Comparison of ENCODE assay signal across 8 mouse cellular contexts in the genomic region with DNA sequence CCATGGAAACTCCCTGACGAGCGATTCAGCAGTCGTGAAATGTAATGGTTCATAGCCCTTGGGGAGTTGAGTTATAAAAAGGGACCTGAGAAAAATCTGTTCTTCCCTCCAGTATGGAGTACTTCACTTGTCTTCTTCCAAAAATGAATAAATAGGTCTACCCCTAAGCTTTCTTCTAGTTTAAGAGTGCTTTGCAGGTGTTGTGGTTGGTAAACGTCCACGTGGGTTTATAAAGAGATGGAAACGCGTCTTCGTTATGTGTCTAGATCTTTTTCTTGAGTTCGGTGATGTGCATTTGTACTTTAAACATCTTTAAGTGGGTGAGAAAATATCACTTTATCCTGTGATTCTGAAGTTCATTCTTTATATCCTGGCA. TPM values are rescaled to one million over a fixed set of nuclear protein-coding genes. Genes with fewer than 3 reads are reported as not detected.
DNase-seq lines count a peak whose midpoint lies in the region; ATAC-seq and TF ChIP-seq lines count a peak whose summit lies in the region.

No protein-coding gene starts in this region.

- 4% methylated on average over 9 of the region's 9 CpGs for WGBS in liver, embryonic 11.5 days
- under 1% methylated on average over 9 of the region's 9 CpGs for WGBS in stomach, postnatal 0 days

- intact Hi-C loops in gastrocnemius, adult 2 months (cut with DNase I), result loop anchor here (5.0 kb wide), 2 partner anchors 111 to 206 kb away; partner anchors contain the start of genes Gtpbp4 and Larp4b
- intact Hi-C loops in gastrocnemius, postnatal 14 days (cut with DNase I; ENCODE audit: low total_unique reads), result loop anchor here (10.0 kb wide), 1 partner anchor 109 kb away; the partner anchor contains the start of gene Gtpbp4

- H3K27ac ChIP-seq in gastrocnemius, adult 2 months, result peak overlapping the region; percentile 98
- H3K27ac ChIP-seq in testis, adult 2 months (ENCODE audit: control insufficient read depth, insufficient read depth, low read depth, low read length), result peak overlapping the region; percentile 84
- peak overlapping the region; percentile 55; the same call in 1 of the 2 replicates for H3K27ac ChIP-seq in liver, embryonic 11.5 days (ENCODE audit: low read depth, low read length)
- peak overlapping the region; percentile 90 for H3K27ac ChIP-seq in stomach, postnatal 0 days (replicated peaks)

- no peak for TF ChIP-seq CTCF in gastrocnemius, adult 2 months (IDR thresholded peaks at IDR 0.05)
- TF ChIP-seq CTCF in testis, adult 2 months (IDR thresholded peaks at IDR 0.05; ENCODE audit: control insufficient read depth, insufficient read depth, insufficient replicate concordance, low read depth, low read length), result no peak
- TF ChIP-seq CTCF in stomach, postnatal 0 days (IDR thresholded peaks at IDR 0.05; ENCODE audit: low read depth), result no peak

- H3K9ac ChIP-seq in liver, embryonic 11.5 days (ENCODE audit: low read depth, low read length), result peak overlapping the region; percentile 81
- H3K9ac ChIP-seq in stomach, postnatal 0 days (ENCODE audit: low read length), result peak overlapping the region; percentile 75

- no peak for TF ChIP-seq POLR2A in testis, adult 2 months (IDR thresholded peaks at IDR 0.05; ENCODE audit: control insufficient read depth, low read depth, low read length)

- H3K9me3 ChIP-seq in liver, embryonic 11.5 days (ENCODE audit: control insufficient read depth, low read length), result no peaks in the 10 kb centered on the region
- H3K9me3 ChIP-seq in stomach, postnatal 0 days (ENCODE audit: control insufficient read depth, low read length), result no peaks in the 10 kb centered on the region

- H3K27me3 ChIP-seq in testis, adult 2 months (ENCODE audit: control insufficient read depth, insufficient read depth, low read length), result no peaks in the 10 kb centered on the region
- H3K27me3 ChIP-seq in liver, embryonic 11.5 days (replicated peaks; ENCODE audit: control insufficient read depth, insufficient read depth, low read length), result no peaks in the 10 kb centered on the region
- H3K27me3 ChIP-seq in stomach, postnatal 0 days (ENCODE audit: control insufficient read depth, insufficient read depth, low read length), result no peaks in the 10 kb centered on the region

- ATAC-seq in liver, embryonic 11.5 days (replicated peaks; ENCODE audit: low FRiP score), result no peak
- ATAC-seq in stomach, postnatal 0 days (ENCODE audit: low FRiP score, low TSS enrichment), result no peak

- no peak for DNase-seq in gastrocnemius, adult 2 months
- DNase-seq in gastrocnemius, postnatal 14 days, result no peak
- DNase-seq in testis, postnatal 10 days (ENCODE audit: low spot score), result no peak
- no peak for DNase-seq in liver, embryonic 11.5 days (ENCODE audit: low spot score)
- DNase-seq in stomach, postnatal 0 days (ENCODE audit: low spot score), result no peak
- no peak for DNase-seq in layer of hippocampus, adult 9-10 months (ENCODE audit: low spot score)
- no peak for DNase-seq in spleen, postnatal 10 days (ENCODE audit: low spot score in 2 of 2)

- TF ChIP-seq EP300 in stomach, postnatal 0 days (optimal IDR thresholded peaks at IDR 0.05), result no peak

- no peaks in the 10 kb centered on the region; the same call in 1 of the 2 replicates for H3K36me3 ChIP-seq in testis, adult 2 months (ENCODE audit: control insufficient read depth, insufficient read depth, low read length)
- H3K36me3 ChIP-seq in liver, embryonic 11.5 days (ENCODE audit: control insufficient read depth, insufficient read depth, low read length), result peaks cover 14% of the 10 kb centered on the region; the same call in 1 of the 2 replicates
- no peaks in the 10 kb centered on the region for H3K36me3 ChIP-seq in stomach, postnatal 0 days (ENCODE audit: control insufficient read depth, insufficient read depth, low read length)

- peak overlapping the region; percentile 85 for H3K4me2 ChIP-seq in liver, embryonic 11.5 days
- peak overlapping the region; percentile 69 for H3K4me2 ChIP-seq in stomach, postnatal 0 days (replicated peaks; ENCODE audit: low read depth)

- H3K4me3 ChIP-seq in gastrocnemius, adult 2 months, result peak overlapping the region; percentile 90
- peak overlapping the region; percentile 96 for H3K4me3 ChIP-seq in testis, adult 2 months (ENCODE audit: control insufficient read depth, low read depth, low read length)
- peak overlapping the region; percentile 79 for H3K4me3 ChIP-seq in liver, embryonic 11.5 days (ENCODE audit: low read depth, low read length)
- peak overlapping the region; percentile 78 for H3K4me3 ChIP-seq in stomach, postnatal 0 days (ENCODE audit: low read depth, low read length)

- no peaks in the 10 kb centered on the region for H3K4me1 ChIP-seq in testis, adult 2 months (ENCODE audit: control insufficient read depth, insufficient read depth, low read length)
- peaks cover 6% of the 10 kb centered on the region for H3K4me1 ChIP-seq in liver, embryonic 11.5 days (replicated peaks; ENCODE audit: control insufficient read depth, insufficient read depth, low read length)
- no peaks in the 10 kb centered on the region for H3K4me1 ChIP-seq in stomach, postnatal 0 days (replicated peaks; ENCODE audit: control insufficient read depth, insufficient read depth)

RNA-seq across cellular contexts. Expression of gene Idi1, which starts 0.9 kb away (rescaled TPM):
- 1 to 10 TPM; 4.7 to 7.6 TPM for total RNA-seq in gastrocnemius, adult 2 months (2021)
- total RNA-seq in gastrocnemius, postnatal 14 days (2021), result 1 to 10 TPM; 4.7 to 9.1 TPM
- 15.8 and 22.6 TPM in 2 replicates for polyA plus RNA-seq in testis, adult 2 months (2012; rRNA removed)
- 91.0 and 108 TPM in 2 replicates for polyA plus RNA-seq in liver, embryonic 11.5 days (2014; fragmentation: Nextera tagmentation; extraction: Ambion mirVana)
- 76.7 and 77.2 TPM in 2 replicates for polyA plus RNA-seq in stomach, postnatal 0 days (2015; fragmentation: Nextera tagmentation; extraction: Ambion mirVana)

RNA-seq across cellular contexts. Expression of gene Wdr37, which starts 14.5 kb away (rescaled TPM):
- total RNA-seq in gastrocnemius, adult 2 months (2021), result 10 to 100 TPM; 24.3 to 33.1 TPM
- 10 to 100 TPM; 25.6 to 34.8 TPM for total RNA-seq in gastrocnemius, postnatal 14 days (2021)
- polyA plus RNA-seq in testis, adult 2 months (2012; rRNA removed), result 28.7 and 39.0 TPM in 2 replicates
- 17.5 and 18.0 TPM in 2 replicates for polyA plus RNA-seq in liver, embryonic 11.5 days (2014; fragmentation: Nextera tagmentation; extraction: Ambion mirVana)
- polyA plus RNA-seq in stomach, postnatal 0 days (2015; fragmentation: Nextera tagmentation; extraction: Ambion mirVana), result 7.4 and 7.6 TPM in 2 replicates
